Mouse (Mus musculus) kidney, postnatal 25 days (tissue): ENCODE data around the gene Jak3.

ENCODE experiments used
- DNase-seq, 2 experiments: peaks; one replicate each; pipeline ENCODE4 v3.0.0; 2021; ENCODE audit warnings: mixed read lengths in 2 of 2

Gene Jak3

DNA sequence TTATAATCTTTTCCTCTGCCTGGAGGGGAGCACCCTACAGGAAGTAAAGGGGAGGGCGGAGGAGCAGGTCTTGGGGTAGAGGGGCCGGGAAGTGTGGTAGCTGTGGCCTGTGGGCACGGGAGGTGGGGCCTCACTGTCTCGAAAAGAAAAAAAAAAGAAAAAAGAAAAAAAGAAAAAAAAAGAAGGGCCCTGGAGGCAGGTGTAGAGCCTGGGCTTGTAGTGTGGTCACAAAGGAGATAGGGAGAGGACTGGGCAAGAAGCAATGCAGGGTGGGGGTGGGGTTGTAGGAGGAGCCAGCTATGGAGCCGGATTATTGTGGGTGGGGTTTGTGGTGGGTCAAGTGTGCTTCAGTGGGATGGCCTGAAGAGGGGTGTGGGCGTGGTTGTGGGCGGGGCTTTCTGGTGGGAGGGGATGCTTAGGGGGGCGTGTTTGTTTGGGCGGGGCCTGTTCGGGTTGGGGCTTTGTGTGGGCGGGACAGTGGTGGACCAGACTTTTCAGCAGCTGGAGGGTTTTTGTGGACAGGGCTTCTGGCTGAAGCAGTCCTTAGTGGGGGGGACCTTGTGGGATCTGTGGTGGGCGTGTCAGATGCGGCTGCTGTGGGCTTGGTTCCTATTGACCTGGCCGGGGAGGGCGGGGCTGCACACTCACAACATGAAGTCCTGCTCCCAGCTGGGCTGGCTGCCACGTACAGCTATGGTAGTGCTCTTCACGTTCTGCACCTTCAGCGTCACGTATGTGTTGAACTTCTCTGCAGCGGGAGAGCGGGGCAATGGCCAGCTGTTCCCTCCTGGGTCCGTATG, 10.6 kb upstream of the Jak3 start:
- peak; percentile 70 to 75 for DNase-seq

DNA sequence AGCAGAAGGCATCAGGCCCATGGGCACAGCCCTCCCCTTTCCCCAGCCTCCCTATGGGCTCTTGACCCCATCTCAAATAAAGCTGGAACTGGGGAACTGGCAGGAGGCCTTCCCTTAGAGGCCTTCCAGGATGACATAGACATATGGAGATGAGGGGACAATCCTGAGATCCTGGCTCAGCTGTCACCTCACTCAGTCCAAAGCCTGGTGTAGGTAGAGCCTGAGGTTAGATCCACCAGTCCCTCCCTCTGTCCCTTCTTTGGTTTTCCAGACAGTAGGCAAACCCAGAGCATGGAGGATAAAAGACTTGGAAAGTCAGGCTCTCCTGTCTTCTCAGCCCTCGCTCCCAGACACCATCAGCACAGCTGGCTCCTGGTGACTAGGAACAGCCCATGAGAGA, 9.2 kb upstream of the Jak3 start:
- no peak for DNase-seq

DNA sequence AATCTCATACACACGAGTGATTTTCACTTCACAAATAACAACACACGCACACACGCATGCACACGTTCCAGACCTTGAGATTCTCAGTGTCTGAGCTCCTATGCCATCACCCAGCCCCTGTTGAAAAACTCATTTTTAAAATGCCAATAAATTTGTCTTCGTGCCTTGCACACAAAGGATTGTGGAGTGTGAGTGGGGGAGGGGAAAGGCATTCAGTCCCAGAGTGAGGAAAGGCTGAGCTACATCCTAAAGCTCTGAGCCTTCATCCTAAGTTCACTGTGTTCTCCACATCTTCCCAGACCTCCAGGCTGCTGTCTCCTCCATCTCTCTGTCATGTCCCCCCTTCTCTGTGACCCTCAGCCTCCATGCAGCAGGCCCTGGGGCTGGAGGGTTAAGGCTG, 8.8 kb upstream of the Jak3 start:
- DNase-seq = no peak

DNA sequence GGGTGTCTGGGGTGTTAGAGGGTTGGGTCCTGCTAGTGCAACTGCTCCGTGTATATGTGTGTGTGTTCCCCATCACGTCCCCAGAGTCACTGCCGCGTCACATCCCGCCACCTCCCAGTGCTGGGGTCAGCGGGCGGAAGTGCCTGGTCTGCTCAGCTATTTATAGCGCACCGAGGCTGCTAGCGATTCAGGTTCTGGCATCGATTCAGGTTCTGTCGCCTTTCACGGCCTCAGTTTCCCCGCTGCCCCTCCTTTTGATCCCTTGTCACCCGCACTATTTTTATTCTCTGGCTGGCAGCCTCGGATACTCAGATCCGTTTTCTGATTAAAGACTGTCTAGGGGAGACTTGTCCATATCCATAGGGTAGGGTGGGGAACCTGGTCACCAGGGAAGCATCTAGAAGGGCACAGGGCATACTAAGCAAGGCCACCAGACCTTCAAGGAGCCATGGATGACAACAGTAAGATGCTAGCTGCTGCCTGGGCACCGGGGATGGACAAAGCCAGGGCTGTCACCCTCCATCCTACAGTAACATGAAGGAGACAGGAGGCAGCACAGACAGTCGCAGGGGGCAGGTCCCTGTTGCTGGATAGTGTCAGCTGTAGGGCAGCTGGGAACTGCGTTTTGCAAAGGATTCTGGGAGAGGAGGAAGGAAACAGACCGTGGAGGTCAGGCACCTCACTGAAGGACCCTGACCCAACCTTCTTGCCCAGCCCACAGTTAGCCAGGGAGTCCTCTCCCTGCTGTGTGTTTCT, 7.7 kb upstream of the Jak3 start:
- DNase-seq = peak in 1 of 2 experiments; percentile 71

DNA sequence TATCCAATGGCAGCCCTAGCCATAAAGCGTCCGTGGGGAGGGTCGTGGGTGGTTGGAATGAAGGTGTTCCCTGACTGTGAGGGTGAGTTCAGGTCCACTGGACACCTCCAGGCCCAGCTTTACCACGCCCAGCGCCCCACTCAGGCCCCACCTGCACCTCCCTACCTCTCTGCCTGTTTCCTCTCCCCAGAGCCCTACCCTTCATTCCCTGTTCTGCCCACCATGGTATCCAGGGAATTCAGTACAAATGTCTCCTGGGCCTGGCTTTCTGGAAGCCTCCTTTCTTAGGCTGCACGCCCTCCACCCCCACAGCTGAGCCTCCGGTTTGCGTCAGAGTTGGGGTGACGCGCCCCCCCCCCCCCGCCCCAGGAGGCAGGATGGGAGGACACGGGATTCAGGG, 5.9 kb upstream of the Jak3 start:
- DNase-seq = peak in 1 of 2 experiments; percentile 21

DNA sequence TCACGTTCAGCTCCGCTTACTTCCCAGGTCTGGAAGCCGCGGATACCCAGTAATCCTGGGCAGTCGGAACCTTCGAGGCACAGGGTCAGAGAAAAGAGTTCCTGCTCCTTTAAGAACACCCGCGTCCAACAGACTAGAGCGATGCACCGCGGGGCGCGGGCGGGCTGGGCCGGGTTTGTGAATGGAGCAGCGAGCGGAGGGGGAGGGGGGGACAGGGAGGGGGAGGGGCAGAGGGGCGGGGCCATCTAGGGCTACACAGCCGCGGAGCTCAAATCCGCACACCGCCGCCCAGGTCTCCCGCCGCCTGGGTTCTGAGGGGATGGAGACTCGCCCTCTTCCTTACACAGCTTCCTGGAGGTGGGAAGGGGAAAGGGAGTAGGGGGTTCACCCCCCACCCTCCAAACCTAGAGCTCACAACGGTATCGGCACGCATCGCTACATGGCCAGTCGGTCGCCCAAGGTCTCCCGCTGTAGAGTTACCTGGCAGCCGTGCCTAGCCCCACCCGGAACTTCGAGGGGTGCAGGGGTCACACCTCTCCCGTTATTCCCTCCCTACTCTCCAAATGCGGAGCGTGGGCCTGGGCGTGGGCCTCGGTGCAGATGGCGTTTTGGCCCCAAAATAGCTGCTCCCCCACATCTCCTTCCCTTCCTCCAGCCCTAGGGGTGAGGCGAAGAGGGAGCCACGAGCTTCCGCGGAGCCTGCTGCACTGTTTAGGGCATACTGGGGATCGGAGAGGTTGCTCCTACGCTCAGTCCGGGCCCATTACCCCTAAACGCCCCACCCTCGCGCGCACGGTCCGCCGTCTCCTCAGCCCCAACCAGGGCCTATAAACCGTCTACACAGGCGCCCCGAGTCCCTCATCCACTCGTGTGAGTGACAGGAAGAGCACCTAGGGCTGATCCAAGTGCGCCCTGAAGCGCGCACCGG, 5.2 kb upstream of the Jak3 start:
- DNase-seq = peak; percentile 40 to 80

DNA sequence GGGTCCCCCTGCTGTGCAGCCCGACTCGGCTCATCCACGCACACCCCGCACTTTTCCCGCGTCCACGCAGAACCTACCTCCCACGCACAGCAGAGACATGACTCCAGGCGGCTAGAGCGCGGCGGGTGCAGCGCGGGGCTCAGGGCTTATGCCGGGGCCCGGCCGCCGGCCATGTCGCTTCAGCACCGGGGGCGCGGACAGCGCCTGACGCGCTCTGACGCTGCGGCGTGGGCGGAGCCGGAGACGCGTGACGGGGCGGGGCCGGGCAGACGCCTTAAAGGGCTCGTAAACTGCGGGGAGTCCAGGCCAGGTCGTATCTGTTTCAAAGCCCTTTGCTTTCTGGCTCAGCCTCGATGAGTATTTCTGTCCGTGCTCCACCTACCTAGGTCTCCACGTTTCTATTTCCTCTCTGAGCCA, 4.5 kb upstream of the Jak3 start, which contains the start of gene Unc13a:
Unc13a (minus strand) TSS at position 209 of the 417 bp plus-strand sequence.
- DNase-seq = peak; percentile 91 to 92

DNA sequence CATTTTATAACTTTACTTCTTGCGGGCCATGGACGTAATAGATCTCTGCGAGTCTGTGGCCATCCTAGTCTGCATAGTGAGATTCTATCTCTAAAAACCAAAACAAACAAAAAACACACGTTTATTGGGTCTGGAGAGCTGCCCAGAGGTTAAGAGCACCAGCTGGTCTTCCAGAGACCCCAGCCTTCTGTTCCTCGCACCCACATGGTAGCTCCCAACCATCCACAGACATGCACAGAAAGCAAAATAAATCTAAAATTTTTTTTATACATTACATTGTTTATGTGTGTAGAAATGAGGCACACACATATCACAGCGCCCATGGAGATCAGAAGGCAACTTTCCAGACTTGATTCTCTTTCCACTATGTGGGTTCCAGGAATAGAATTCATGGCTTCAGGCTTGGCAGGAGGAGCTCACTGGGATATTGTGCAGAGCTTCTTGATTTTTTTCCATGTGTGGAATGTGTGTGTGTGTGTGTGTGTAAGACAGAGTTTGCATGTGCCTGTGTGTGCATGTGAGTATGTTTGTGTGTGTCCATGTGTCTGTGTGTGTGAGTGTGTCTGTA, 3.8 kb upstream of the Jak3 start:
- DNase-seq = no peak

DNA sequence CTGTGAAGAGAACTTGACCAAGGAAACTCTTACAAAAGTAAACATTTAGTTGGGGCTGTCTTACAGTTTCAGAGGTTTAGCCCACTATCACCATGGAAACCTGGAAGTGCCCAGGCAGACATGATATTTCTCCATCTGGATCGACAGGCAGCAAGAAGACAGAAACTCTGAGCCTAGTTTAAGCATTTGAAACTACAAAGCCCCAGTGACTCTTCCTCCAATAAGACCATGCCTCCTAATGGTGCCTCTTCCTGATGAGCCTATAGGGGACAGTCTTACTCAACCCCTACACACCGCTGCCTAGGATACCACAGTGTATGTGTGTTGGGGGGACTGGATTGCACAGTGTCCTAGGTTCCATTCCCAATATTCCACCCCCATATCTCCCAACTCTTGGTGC, 2.0 kb upstream of the Jak3 start:
- no peak for DNase-seq

DNA sequence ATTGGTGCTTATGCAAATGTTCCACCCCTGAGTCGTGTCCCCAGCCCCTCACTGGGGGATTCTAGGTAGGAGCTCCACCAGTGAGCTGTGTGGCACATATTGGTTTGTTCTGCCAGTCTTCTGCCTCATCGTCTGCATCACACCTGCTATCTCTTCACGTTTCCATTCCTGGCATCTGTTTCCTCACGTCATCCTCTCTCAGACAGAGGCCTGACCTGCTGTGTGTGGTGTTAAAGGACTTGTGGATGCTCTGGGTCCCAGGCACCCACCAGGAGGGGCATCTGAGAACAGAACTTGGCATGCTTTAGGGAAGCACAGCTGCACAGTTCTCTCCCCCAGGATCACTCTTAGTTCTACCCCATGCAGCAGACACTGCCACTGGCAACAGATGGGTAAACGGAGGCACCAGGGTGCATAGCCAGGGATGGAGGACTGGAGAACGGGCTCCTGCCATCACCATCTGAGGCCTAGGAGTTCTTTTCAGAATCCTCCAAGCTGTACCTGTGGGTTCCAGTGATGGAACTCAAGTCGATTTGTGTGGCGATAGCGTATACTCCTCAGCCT, 558 bp upstream of the Jak3 start:
- DNase-seq = no peak

DNA sequence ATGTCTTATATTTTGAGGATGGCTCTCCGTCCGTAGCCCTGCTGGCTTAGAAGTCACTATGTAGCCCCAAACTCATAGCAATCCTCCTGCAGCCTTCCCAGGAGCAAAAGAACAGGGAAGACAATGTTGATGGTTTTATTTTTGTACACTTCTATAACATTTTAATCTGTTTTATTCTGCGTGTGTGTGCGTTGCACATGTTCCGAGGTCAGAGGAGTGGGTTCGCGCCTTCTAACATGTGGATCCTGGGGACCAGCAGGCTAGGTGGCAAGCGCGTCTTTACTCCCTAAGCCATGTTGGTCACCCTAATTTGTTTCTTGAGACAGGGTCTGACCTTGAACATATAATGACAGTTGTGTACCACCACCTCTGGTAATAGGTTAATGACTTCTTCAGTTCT, 707 bp downstream of the Jak3 start:
- DNase-seq = no peak

DNA sequence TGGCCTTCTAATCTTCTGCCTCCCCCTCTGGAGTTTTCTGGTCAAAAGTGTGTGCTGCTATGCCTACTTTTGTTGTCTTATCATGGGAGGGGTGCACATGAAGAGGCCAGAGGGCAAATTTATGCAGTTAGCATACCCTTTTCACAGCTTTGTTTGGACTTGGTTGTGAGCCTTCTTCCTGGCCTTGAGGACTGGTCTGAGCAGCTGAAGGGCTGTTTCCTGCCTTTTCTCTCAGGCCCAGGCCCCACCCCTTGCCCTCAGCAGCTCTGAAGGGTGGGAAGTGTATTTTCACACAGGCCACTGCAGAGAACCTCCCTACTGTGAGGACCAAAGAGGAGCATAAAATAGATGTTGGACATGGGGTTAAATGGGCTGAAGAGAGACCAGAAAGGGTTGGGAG, 1.5 kb downstream of the Jak3 start:
- DNase-seq = peak; percentile 55 to 73

DNA sequence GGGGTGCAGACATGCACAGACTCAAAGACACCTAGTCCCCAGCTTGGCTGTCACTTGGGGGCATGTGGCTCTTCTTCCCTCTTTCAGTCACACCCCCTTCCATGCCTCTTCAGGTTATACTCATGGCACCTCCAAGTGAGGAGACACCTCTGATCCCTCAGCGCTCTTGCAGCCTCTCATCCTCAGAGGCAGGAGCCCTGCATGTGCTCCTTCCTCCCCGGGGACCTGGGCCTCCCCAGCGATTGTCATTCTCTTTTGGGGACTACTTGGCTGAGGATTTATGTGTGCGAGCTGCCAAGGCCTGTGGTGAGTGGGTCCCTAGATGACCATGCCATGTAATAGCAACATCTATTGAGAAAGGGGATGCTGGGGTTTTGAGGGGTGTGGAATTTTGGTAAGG, 2.1 kb downstream of the Jak3 start:
- no peak for DNase-seq

DNA sequence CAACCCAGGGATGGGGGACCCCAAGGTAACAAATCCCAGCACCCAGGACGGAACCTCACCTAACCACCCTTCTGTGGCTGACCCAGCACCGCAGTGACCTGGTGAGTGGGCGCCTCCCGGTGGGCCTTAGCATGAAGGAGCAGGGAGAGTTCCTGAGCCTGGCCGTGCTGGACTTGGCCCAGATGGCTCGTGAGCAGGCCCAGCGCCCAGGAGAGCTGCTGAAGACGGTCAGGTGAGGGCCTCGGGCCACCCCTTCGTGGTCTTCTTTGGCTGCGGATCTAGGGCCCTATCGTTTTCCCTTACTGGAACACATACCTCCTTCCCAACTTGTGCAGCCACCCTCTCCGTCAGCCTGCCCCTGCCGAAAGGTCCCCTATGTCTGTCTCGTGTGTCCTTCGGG, 3.0 kb downstream of the Jak3 start:
- DNase-seq = no peak

DNA sequence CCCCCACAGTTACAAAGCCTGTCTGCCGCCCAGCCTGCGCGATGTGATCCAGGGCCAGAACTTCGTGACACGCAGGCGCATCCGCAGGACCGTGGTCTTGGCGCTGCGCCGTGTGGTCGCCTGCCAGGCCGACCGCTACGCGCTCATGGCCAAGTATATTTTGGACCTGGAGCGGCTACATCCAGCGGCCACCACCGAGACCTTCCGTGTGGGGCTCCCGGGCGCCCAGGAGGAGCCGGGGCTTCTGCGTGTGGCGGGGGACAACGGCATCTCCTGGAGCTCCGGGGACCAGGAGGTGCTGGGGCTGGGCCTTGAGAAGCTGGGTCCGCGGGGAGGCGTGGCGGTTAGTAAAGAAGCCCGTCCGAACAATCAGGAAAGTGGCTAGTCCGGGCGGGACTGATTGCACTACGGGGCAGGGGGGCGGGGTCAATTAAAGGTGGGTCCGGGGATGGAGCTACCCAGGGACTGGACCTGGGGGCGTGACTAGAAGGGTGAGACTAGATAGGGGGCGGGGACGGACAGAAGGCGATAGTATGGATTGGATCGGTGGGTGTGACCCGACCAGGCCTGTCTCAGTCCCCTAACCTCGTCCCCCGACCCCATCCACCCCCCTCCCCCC, 3.6 kb downstream of the Jak3 start:
- DNase-seq = no peak

DNA sequence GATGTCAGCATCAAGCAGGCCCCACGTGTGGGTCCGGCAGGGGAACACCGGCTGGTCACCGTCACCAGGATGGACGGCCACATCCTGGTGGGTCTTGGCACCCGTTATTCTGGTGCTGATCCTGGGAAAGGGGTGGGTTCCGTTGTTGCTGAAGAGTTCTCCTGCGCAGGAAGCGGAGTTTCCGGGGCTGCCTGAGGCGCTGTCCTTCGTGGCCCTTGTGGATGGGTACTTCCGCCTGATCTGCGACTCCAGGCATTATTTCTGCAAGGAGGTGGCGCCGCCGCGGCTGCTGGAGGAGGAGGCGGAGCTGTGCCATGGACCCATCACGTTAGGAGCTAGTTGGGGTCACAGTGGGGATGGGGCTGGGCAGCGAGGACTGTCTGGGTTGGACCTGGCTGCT, 4.4 kb downstream of the Jak3 start:
- peak; percentile 32 to 74 for DNase-seq

DNA sequence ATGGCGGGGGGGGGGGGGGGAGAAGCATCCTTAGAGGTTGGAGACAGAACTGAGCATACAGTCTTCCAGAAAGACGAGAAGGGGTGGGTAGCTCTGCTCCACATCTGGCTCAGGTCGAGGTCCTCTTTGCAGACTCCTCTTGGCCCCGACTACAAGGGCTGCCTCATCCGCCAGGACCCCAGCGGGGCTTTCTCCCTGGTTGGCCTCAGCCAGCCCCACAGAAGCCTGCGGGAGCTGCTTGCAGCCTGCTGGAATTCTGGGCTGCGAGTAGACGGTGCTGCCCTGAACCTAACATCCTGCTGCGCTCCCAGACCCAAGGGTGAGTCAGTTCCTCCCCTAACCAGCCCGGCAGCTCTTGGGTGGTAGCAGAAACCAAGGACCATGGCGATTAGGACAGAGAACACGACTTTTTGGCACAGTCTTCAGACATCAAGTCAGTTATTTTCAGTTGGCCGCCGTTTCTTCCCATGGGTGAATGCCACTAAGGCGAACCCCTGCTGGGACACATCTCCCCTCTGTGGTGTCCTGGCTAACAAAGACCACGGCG, 5.3 kb downstream of the Jak3 start:
- DNase-seq = peak in 1 of 2 experiments; percentile 42

DNA sequence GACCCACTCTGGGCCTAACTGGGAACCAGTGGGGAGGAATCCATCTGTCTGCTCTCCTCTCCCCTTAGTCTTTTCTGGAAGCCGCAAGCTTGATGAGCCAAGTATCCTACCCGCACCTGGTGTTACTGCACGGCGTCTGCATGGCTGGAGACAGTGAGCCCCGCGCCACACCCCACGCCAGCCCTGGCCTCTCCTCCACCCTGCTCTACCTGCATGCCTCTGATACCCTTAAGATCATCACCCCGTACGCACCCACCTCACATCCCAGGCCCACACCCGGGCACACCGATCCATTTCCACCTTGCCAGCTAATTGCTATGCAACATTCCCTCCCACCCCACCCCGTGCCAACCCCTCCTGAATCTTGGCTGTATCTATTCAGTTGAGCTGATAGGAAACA, 6.7 kb downstream of the Jak3 start:
- DNase-seq = no peak

DNA sequence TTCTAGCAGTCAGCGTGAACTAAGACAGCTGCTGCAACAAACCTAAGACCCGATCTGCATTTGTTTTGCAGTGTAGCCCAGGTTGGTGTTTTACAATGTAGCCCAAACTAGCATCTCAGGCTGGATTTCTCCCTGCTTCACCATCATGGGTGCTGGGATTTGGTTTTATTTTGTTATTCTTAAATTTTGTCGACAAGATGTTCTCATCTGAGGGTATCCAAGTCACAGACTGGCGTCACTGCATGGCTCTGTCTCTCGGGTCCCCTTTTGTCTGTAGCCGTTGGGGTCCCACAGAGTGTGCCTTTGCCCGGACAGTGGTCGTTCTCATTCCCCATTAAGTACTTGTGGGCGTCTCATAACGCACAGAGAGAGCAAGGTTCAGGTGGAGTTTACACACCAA, 8.6 kb downstream of the Jak3 start:
- peak in 1 of 2 experiments; percentile 26 for DNase-seq

DNA sequence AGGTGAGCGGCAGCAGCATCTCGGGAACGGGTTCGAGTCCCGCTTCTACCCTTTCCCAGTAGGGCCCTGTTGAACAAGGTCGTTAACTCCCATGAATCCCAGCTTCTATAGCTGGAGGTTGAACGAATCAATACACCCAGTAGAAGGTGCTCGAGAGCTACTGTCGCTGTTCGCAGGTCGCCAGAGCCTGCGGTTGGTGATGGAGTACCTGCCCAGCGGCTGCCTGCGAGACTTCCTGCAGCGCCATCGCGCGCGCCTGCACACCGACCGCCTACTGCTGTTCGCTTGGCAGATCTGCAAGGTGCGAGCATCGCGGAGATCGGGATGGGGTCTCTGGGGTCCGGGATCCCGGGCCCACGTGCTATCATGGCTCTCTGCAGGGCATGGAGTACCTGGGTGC, 9.5 kb downstream of the Jak3 start:
- no peak for DNase-seq

DNA sequence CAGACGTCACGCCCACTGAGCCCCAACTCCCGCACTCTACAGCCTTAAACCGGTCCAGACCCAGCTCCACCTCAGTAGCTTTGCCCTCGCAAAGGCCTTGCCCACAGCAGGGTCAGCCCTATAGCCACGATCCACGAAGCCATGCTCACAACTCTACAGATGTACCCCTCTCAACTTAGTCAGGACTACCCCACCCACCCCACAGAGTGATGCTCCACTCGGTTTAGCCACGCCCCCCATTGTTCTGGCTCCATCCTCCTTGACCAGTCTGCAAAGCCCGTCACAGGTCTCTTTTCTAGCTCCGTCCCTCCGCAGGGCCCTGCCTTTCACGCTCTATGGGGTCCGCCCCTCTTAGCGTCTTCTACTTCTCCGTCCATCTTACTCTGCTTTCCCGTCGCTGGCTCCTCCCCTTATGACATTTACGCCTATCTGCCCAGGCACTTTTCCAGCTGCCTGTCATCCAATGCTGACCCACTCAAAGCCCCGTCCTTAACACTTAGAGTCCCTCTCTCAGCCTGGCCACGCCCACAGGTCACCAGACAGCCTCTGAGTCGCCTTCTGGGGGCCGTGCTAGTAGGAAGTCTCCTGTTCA, 10.1 kb downstream of the Jak3 start:
- DNase-seq = peak in 1 of 2 experiments; percentile 51
